Mouse (Mus musculus) central nervous system, embryonic 14 days (tissue): ENCODE results near the gene Cyp2s1. TPM values are rescaled to one million over a fixed set of nuclear protein-coding genes. Genes with fewer than 3 reads are reported as not detected.

ENCODE experiments used
- polyA plus RNA-seq: library from polyadenylated mRNA; depleted of rRNA; stranded (reverse); fragments of >200 nt; gene quantifications from 2 replicates; pipeline ENCODE4 v1.2.3, GENCODE M21; 2012; rRNA removed

The Cyp2s1 gene
- 1.4 and 2.3 TPM in 2 replicates for polyA plus RNA-seq

GRCm38 (mm10) chr7:25816241-25816919 lies at the start of gene Cyp2s1:
TSS of gene Cyp2s1 (minus strand) at chr7:25816913.

GRCm38 (mm10) chr7:25788220-25789128 lies 28.2 kb downstream of the Cyp2s1 start, which contains the start of gene Axl:
TSS of gene Axl (minus strand) at chr7:25788705.

GRCm38 (mm10) chr7:25754738-25755467 lies 61.8 kb downstream of the Cyp2s1 start, which contains the start of gene Hnrnpul1:
TSS of gene Hnrnpul1 (minus strand) at chr7:25754757.

Other genes with a start within 250 kb of the Cyp2s1 start
- gene Erich4, start 201.0 kb downstream of the Cyp2s1 start, polyA plus RNA-seq = not detected in 2 replicates
- 38.0 and 43.1 TPM in 2 replicates for gene Dmac2, start 197.5 kb downstream of the Cyp2s1 start, polyA plus RNA-seq
- gene B3gnt8, start 190.3 kb downstream of the Cyp2s1 start, polyA plus RNA-seq = 0.64 and 2.1 TPM in 2 replicates
- 62.5 and 66.5 TPM in 2 replicates for gene Bckdha, start 157.9 kb downstream of the Cyp2s1 start, polyA plus RNA-seq
- gene Exosc5, start 157.7 kb downstream of the Cyp2s1 start, polyA plus RNA-seq = 42.7 and 44.3 TPM in 2 replicates
- 10.7 and 13.1 TPM in 2 replicates for gene Tmem91, start 141.7 kb downstream of the Cyp2s1 start, polyA plus RNA-seq
- 44.6 and 53.1 TPM in 2 replicates for gene B9d2, start 136.1 kb downstream of the Cyp2s1 start, polyA plus RNA-seq
- 3.8 and 6.7 TPM in 2 replicates for gene Tgfb1, start 129.9 kb downstream of the Cyp2s1 start, polyA plus RNA-seq
- gene Ccdc97, start 97.8 kb downstream of the Cyp2s1 start, polyA plus RNA-seq = 71.9 and 73.7 TPM in 2 replicates
- 57.1 and 61.2 TPM in 2 replicates for gene Hnrnpul1, start 62.2 kb downstream of the Cyp2s1 start, polyA plus RNA-seq
- gene Axl, start 28.2 kb downstream of the Cyp2s1 start, polyA plus RNA-seq = 16.8 and 25.5 TPM in 2 replicates
- not detected in 2 replicates for gene Cyp2b10, start 80.7 kb upstream of the Cyp2s1 start, polyA plus RNA-seq
- gene Cyp2b13, start 244.6 kb upstream of the Cyp2s1 start, polyA plus RNA-seq = not detected in 2 replicates